Mouse (Mus musculus) kidney, embryonic 15.5 days (tissue): ENCODE measurements around the gene Lrp2. TPM values are rescaled to one million over a fixed set of nuclear protein-coding genes. Genes with fewer than 3 reads are reported as not detected.

Source experiments
- ATAC-seq: fragments of 200-750 bp; cut with Nextera tagmentation; replicated peaks from 2 replicates; pipeline ENCODE4 v1.8.0; 2017; ENCODE audit warnings: moderate TSS enrichment; ENCODE audit not compliant: low FRiP score
- H3K27ac ChIP-seq: fragments of 300-500 bp; sonication (generic); 2 replicates; pipeline ENCODE4 v1.5.1; 2015; ENCODE audit warnings: mild to moderate bottlenecking, inconsistent platforms
- H3K27me3 ChIP-seq: fragments of 300-500 bp; sonication (generic); 2 replicates; pipeline ENCODE4 v1.6.1; 2015; ENCODE audit warnings: inconsistent platforms
- H3K36me3 ChIP-seq: fragments of 300-500 bp; sonication (generic); 2 replicates; pipeline ENCODE4 v1.6.1; 2015; ENCODE audit warnings: inconsistent platforms
- H3K4me1 ChIP-seq: fragments of 300-500 bp; sonication (generic); 2 replicates; pipeline ENCODE4 v1.6.1; 2015; ENCODE audit warnings: inconsistent platforms
- H3K4me2 ChIP-seq: fragments of 300-500 bp; sonication (generic); 2 replicates; pipeline ENCODE4 v1.6.1; 2015; ENCODE audit warnings: moderate library complexity, mild to moderate bottlenecking, inconsistent platforms
- H3K4me3 ChIP-seq: fragments of 300-500 bp; sonication (generic); replicated peaks from 2 replicates; pipeline ENCODE4 v1.5.1; 2015; ENCODE audit warnings: mild to moderate bottlenecking, inconsistent platforms
- H3K9ac ChIP-seq: fragments of 300-500 bp; sonication (generic); 2 replicates; pipeline ENCODE4 v1.6.1; 2015; ENCODE audit warnings: mild to moderate bottlenecking, inconsistent platforms
- H3K9me3 ChIP-seq: fragments of 300-500 bp; sonication (generic); replicated peaks from 2 replicates; pipeline ENCODE4 v1.6.1; 2016; ENCODE audit warnings: inconsistent platforms
- WGBS: fragments of 180-500 bp; shearing (Covaris S2); methylation state at CpG from one replicate; pipeline ENCODE4 v1.1.7; 2015; ENCODE audit warnings: mixed read lengths; 5-methylcytosine and 5-hydroxymethylcytosine counted together
- polyA plus RNA-seq: library from polyadenylated mRNA; unstranded; fragments of >200 nt; fragmentation: Nextera tagmentation; extraction: Ambion mirVana; gene quantifications from 2 replicates; pipeline ENCODE4 v1.2.1, GENCODE M21; 2015

Gene Lrp2
- polyA plus RNA-seq, 1 experiment from 2014 or later, result 15.0 TPM

DNA sequence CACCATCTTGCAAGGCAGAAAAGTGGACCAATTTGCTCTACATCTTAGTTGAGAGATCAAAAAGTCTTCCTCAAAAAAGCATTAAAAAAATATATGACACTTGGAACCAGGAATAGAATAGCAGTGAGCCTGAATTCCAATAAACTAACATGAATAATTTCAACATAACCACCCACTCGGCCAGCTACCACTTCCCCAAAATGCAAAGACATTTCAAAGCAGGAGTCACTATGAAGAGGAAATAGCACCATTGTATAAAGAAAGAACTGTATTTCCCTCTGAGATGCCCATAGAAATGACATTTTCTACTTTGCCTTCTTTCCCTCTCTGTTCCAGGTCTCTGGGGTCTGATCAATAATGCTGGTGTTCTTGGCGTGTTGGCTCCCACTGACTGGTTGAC is 191.9 kb downstream of the Lrp2 start:
- WGBS, result 90% methylated on average over 2 of the region's 2 CpGs
- H3K27ac ChIP-seq, result no peak overlapping the region
- H3K36me3 ChIP-seq, result no peaks in the 10 kb centered on the region
- no peaks in the 10 kb centered on the region for H3K9me3 ChIP-seq
- H3K4me2 ChIP-seq, result no peak overlapping the region
- H3K9ac ChIP-seq, result no peak overlapping the region
- H3K4me3 ChIP-seq, result no peak overlapping the region
- no peaks in the 10 kb centered on the region for H3K27me3 ChIP-seq
- H3K4me1 ChIP-seq, result no peaks in the 10 kb centered on the region
- no peak for ATAC-seq

DNA sequence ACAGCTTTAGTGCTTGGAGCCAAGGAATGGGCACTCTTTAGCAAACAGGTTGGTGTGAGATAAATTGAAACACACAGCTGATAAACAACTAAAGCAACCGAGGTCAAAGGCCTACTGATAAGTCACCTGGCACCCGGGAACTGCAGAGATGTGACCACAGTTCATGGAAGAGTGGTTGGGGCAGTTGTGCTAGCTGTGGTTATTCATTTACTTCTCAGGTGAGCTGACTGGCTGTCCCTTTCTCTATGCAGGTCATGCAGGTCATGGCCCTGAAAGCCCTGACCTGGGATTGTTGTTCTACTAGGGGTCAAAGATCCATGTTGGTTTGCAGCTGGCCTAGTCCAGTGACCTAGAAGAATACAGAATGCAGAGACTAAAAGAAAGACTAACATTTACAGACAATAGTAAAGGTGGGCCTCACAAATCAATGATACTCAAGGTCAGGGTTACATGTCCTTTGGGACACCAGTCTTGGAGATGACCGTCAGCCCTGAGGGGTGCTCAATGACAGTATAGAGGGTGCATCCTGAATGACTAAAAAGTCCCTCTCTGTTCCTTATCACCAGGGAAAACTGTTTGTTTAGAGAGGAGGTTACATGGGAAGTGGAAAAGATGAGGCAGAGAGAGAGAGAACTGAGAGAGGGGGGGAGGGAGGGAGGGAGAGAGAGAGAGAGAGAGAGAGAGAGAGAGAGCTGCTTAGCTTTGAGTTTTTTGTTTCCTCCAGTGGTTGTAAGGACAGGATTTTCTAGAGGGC is 199.6 kb downstream of the Lrp2 start:
- Histone ChIP-seq H3K9me3 (no peaks in the 10 kb centered on the region), H3K27me3 (no peaks in the 10 kb centered on the region), H3K4me1 (0 out of 2 replicates have a peak, but pooled peaks cover 2% of the 10 kb centered on the region), H3K4me3 (no peak overlapping the region), H3K9ac (no peak overlapping the region), H3K27ac (no peak overlapping the region), H3K4me2 (no peak overlapping the region), H3K36me3 (no peaks in the 10 kb centered on the region)
- ATAC-seq, result no peak
- WGBS, result 68% methylated on average over 3 of the region's 3 CpGs

DNA sequence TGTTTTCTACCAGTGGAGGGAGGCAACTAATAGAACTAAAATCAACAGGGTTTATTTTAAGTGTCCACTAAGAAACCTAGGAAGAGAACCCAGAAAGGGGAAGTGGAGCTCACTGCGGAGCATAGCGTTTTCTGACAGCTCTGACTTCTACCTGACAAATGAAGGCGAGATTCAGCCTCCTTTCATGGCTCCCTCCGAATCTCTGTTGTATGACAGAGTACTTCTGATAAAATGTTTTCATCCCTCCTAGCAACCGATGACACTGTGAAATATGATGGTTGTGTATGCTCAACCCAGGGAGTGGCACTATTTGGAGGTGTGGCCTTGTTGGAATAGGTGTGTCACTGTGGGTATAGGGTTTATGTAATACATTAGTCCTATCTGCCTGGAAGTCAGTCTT is 203.0 kb downstream of the Lrp2 start:
- H3K4me2 ChIP-seq, result no peak overlapping the region
- H3K9me3 ChIP-seq, result no peaks in the 10 kb centered on the region
- no peaks in the 10 kb centered on the region for H3K36me3 ChIP-seq
- H3K9ac ChIP-seq, result no peak overlapping the region
- no peak overlapping the region for H3K4me3 ChIP-seq
- no peak for ATAC-seq
- H3K27me3 ChIP-seq, result no peaks in the 10 kb centered on the region
- H3K27ac ChIP-seq, result no peak overlapping the region
- WGBS, result 93% methylated on average over 5 of the region's 5 CpGs
- 0 out of 2 replicates have a peak, but pooled peaks cover 2% of the 10 kb centered on the region for H3K4me1 ChIP-seq

DNA sequence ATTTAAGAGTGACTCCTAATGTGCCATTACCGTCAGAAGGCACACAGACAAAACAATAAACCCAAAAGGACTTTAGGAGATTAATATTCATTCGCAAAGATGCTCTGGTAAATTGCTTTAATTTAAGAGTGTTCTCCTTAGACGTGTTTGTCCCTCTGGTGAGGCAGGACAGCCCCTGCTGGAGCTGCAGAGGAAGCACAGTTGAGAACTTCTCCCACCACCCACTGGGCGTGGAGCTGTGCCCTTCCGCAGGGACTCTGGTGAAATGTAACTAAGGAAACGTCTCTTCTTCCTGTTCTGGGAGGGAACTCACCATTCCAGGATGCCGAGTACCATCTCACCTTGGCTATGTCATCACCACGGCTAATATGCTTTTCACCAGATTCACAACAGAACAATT is 204.1 kb downstream of the Lrp2 start:
- Histone ChIP-seq H3K4me2 (no peak overlapping the region), H3K9ac (no peak overlapping the region), H3K27ac (no peak overlapping the region), H3K4me3 (no peak overlapping the region), H3K4me1 (0 out of 2 replicates have a peak, but pooled peaks cover 2% of the 10 kb centered on the region), H3K27me3 (no peaks in the 10 kb centered on the region), H3K9me3 (no peaks in the 10 kb centered on the region), H3K36me3 (no peaks in the 10 kb centered on the region)
- 53% methylated on average over 8 of the region's 8 CpGs for WGBS
- no peak for ATAC-seq

DNA sequence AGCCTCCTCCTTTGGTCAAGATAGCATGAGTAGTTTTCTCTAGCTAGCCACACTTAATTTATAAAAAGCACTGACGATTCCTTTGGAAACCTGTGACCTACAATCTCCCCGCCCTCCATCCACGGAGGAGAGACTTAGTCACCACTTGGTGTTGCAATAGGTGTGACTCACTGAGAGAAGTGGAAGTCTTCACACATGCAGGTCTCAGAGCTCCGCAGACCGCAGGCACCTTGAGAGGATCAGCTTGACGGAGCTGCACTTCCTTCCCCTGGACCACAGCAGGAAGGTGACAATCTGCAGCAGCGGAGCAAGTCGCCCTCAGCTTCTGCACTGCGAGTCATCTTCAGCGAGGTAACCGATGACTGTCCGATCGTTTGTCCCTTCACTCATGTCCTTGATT is 205.6 kb downstream of the Lrp2 start, which contains the start of gene Dhrs9:
TSS of gene Dhrs9 (plus strand) at position 165 of the 400 bp plus-strand sequence.
- ATAC-seq, result no peak
- no peak within 1 kb of the TSS for H3K4me2 ChIP-seq
- H3K9me3 ChIP-seq, result no peaks in the 10 kb centered on the region
- H3K9ac ChIP-seq, result no peak within 1 kb of the TSS
- WGBS, result 60% methylated on average over 13 of the region's 13 CpGs
- H3K4me3 ChIP-seq, result no peak within 1 kb of the TSS
- H3K27ac ChIP-seq, result no peak within 1 kb of the TSS
- H3K36me3 ChIP-seq, result no peaks in the 10 kb centered on the region
- H3K27me3 ChIP-seq, result no peaks in the 10 kb centered on the region
- no peaks in the 10 kb centered on the region for H3K4me1 ChIP-seq

DNA sequence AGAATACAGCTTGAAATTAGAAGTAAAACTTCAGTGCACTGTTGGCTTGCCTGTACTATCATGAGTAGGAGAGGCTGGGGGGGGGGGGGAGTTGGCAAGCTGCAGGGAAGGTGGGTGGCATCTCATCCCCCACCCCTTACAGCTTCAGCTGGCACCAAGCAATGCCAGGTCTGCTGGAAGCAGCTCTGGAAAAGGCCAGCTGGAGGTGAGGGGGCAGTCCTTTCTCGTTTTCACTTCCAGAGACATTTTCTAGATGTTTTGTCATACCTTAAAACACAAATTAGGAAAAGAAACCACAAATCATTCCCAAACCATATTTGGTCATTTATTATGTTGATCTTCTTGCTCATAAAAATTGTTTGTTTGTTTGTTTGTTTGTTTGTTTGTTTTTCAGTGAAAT is 206.1 kb downstream of the Lrp2 start:
- ATAC-seq, result no peak
- H3K27ac ChIP-seq, result no peak overlapping the region
- no peak overlapping the region for H3K4me3 ChIP-seq
- H3K36me3 ChIP-seq, result no peaks in the 10 kb centered on the region
- H3K4me1 ChIP-seq, result no peaks in the 10 kb centered on the region
- no peak overlapping the region for H3K4me2 ChIP-seq
- H3K9me3 ChIP-seq, result no peaks in the 10 kb centered on the region
- no peaks in the 10 kb centered on the region for H3K27me3 ChIP-seq
- WGBS, result 67% methylated on average over 1 of the region's 1 CpGs
- H3K9ac ChIP-seq, result no peak overlapping the region

DNA sequence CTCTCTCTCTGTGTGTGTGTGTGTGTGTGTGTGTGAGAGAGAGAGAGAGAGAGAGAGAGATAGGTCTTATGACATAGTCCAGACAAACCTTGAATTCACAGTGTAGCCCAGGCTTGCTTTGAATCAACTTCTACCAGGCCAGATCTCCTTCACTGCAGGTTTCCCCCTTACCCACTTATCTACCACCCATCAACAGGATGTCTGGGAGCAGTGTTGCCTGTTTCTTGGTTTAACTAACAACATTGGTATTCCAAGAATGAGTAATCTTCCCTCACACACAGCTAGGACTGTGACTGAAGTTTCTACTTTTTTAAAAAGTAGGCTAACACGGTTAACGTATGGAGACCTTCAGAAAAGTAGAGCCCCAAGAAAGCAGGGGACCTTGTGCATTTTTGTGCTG is 209.1 kb downstream of the Lrp2 start:
- no peak for ATAC-seq
- Histone ChIP-seq H3K9me3 (no peaks in the 10 kb centered on the region), H3K36me3 (no peaks in the 10 kb centered on the region), H3K27ac (no peak overlapping the region), H3K4me1 (no peaks in the 10 kb centered on the region), H3K9ac (no peak overlapping the region), H3K4me3 (no peak overlapping the region), H3K4me2 (no peak overlapping the region), H3K27me3 (no peaks in the 10 kb centered on the region)
- 83% methylated on average over 2 of the region's 2 CpGs for WGBS

Other genes starting within 250 kb of the Lrp2 start
- 0.14 TPM in 1 of 2 replicates, not detected in the other for gene Abcb11, start 243.4 kb downstream of the Lrp2 start, polyA plus RNA-seq
- not detected in 2 replicates for gene Dhrs9, start 205.6 kb downstream of the Lrp2 start, polyA plus RNA-seq
- gene Bbs5, start 61.1 kb upstream of the Lrp2 start, polyA plus RNA-seq, result 17.6 and 22.8 TPM in 2 replicates
- gene Klhl41, start 84.1 kb upstream of the Lrp2 start, polyA plus RNA-seq, result 2.5 and 3.7 TPM in 2 replicates
- gene Fastkd1, start 127.5 kb upstream of the Lrp2 start, polyA plus RNA-seq, result 11.8 and 13.7 TPM in 2 replicates
- 145 and 160 TPM in 2 replicates for gene Ppig, start 136.5 kb upstream of the Lrp2 start, polyA plus RNA-seq
- 2.4 and 2.6 TPM in 2 replicates for gene Ccdc173, start 203.5 kb upstream of the Lrp2 start, polyA plus RNA-seq
- gene Phospho2, start 203.6 kb upstream of the Lrp2 start, polyA plus RNA-seq, result 22.6 and 26.4 TPM in 2 replicates
- gene Klhl23, start 235.9 kb upstream of the Lrp2 start, polyA plus RNA-seq, result 28.8 and 32.2 TPM in 2 replicates